Mouse (Mus musculus) small intestine, adult 2 months (tissue): ENCODE measurements around the gene Luc7l3.

Experiments used
- CTCF ChIP-seq: fragments of 200-500 bp; IDR thresholded peaks from 2 replicates; pipeline ENCODE4 v1.5.1; 2012; ENCODE audit warnings: low read depth, mild to moderate bottlenecking, control low read depth, inconsistent platforms, low read length, moderate library complexity, mixed read lengths; ENCODE audit not compliant: insufficient replicate concordance, insufficient read length; ENCODE audit errors: extremely low read depth
- POLR2A ChIP-seq: fragments of 200-500 bp; IDR thresholded peaks from 2 replicates; pipeline ENCODE4 v1.6.1; 2012; ENCODE audit warnings: low read depth, mild to moderate bottlenecking, control low read depth, inconsistent platforms, low read length, moderate library complexity

DNA sequence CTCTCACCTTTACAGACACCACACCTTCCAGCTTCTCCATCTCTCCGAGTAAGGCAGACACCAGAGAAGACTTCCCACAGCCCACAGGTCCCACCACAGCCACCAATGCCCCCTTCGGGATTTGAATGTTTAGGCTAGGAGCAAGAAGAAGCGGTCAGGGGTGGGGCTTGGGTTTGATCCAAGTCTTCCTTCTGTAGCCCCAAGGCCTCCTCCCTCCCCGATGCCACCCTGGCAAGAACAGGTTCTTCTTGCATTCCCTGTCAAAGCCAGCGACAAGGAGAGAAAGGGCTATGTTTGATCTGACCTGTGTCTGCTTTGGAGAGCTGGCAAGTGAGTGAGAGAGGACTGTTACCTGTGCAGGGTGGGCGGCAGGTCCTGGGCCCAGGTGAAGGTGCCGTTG lies 41.9 kb upstream of the Luc7l3 start:
- TF ChIP-seq POLR2A (no peak), CTCF (no peak)
